Mouse (Mus musculus): Measurements from ENCODE around the gene Rpl22. TPM values are rescaled to one million over a fixed set of nuclear protein-coding genes. Genes with fewer than 3 reads are reported as not detected.

Gene Rpl22
- polyA plus RNA-seq, 1 experiment from 2014 or later, result 330 TPM

GRCm38 (mm10) chr4:152304685-152305084 is 20.9 kb upstream of the Rpl22 start:
- H3K27ac ChIP-seq (ENCODE audit: low read depth, low read length), result no peak overlapping the region
- H3K36me3 ChIP-seq (ENCODE audit: control insufficient read depth, insufficient read depth, low read length), result 0 out of 2 replicates have a peak, but pooled peaks cover 2% of the 10 kb centered on the region
- H3K27me3 ChIP-seq (ENCODE audit: control insufficient read depth, insufficient read depth, low read length), result no peaks in the 10 kb centered on the region
- DNase-seq (ENCODE audit: low spot score), result no peak
- H3K4me2 ChIP-seq (replicated peaks; ENCODE audit: low read depth, low read length), result no peak overlapping the region
- no peaks in the 10 kb centered on the region for H3K4me1 ChIP-seq (replicated peaks; ENCODE audit: control insufficient read depth, insufficient read depth, low read length)
- H3K4me3 ChIP-seq (ENCODE audit: low read depth, low read length), result no peak overlapping the region
- no peak overlapping the region for H3K9ac ChIP-seq (ENCODE audit: low read depth, low read length)
- WGBS, result 90% methylated on average over 6 of the region's 6 CpGs
- ATAC-seq (ENCODE audit: low FRiP score), result no peak
- H3K9me3 ChIP-seq (ENCODE audit: control insufficient read depth, low read length), result no peaks in the 10 kb centered on the region

GRCm38 (mm10) chr4:152305991-152306390 is 19.6 kb upstream of the Rpl22 start:
- Histone ChIP-seq H3K36me3 (ENCODE audit: control insufficient read depth, insufficient read depth, low read length) (0 out of 2 replicates have a peak, but pooled peaks cover 2% of the 10 kb centered on the region), H3K4me3 (ENCODE audit: low read depth, low read length) (no peak overlapping the region), H3K4me1 (replicated peaks; ENCODE audit: control insufficient read depth, insufficient read depth, low read length) (no peaks in the 10 kb centered on the region), H3K27me3 (ENCODE audit: control insufficient read depth, insufficient read depth, low read length) (peaks cover 8% of the 10 kb centered on the region), H3K4me2 (replicated peaks; ENCODE audit: low read depth, low read length) (no peak overlapping the region), H3K9ac (ENCODE audit: low read depth, low read length) (no peak overlapping the region), H3K9me3 (ENCODE audit: control insufficient read depth, low read length) (no peaks in the 10 kb centered on the region), H3K27ac (ENCODE audit: low read depth, low read length) (no peak overlapping the region)
- DNase-seq (ENCODE audit: low spot score), result no peak
- ATAC-seq (ENCODE audit: low FRiP score), result no peak
- WGBS, result 84% methylated on average over 6 of the region's 6 CpGs

GRCm38 (mm10) chr4:152307542-152307941 is 18.0 kb upstream of the Rpl22 start:
- no peak overlapping the region for H3K4me2 ChIP-seq (replicated peaks; ENCODE audit: low read depth, low read length)
- H3K9me3 ChIP-seq (ENCODE audit: control insufficient read depth, low read length), result no peaks in the 10 kb centered on the region
- no peak overlapping the region for H3K9ac ChIP-seq (ENCODE audit: low read depth, low read length)
- H3K27ac ChIP-seq (ENCODE audit: low read depth, low read length), result no peak overlapping the region
- H3K4me3 ChIP-seq (ENCODE audit: low read depth, low read length), result no peak overlapping the region
- no peaks in the 10 kb centered on the region for H3K4me1 ChIP-seq (replicated peaks; ENCODE audit: control insufficient read depth, insufficient read depth, low read length)
- DNase-seq (ENCODE audit: low spot score) (no peak), ATAC-seq (ENCODE audit: low FRiP score) (no peak)
- peaks cover 24% of the 10 kb centered on the region for H3K27me3 ChIP-seq (ENCODE audit: control insufficient read depth, insufficient read depth, low read length)
- WGBS, result 82% methylated on average over 9 of the region's 9 CpGs
- H3K36me3 ChIP-seq (ENCODE audit: control insufficient read depth, insufficient read depth, low read length), result 0 out of 2 replicates have a peak, but pooled peaks cover 2% of the 10 kb centered on the region

GRCm38 (mm10) chr4:152312186-152312585 is 13.4 kb upstream of the Rpl22 start:
- no peak overlapping the region for H3K4me3 ChIP-seq (ENCODE audit: low read depth, low read length)
- peaks cover 7% of the 10 kb centered on the region; the same call in 1 of the 2 replicates for H3K4me1 ChIP-seq (replicated peaks; ENCODE audit: control insufficient read depth, insufficient read depth, low read length)
- H3K9ac ChIP-seq (ENCODE audit: low read depth, low read length), result no peak overlapping the region
- WGBS, result 2% methylated on average over 14 of the region's 14 CpGs
- no peak for ATAC-seq (ENCODE audit: low FRiP score)
- H3K36me3 ChIP-seq (ENCODE audit: control insufficient read depth, insufficient read depth, low read length), result no peaks in the 10 kb centered on the region
- H3K9me3 ChIP-seq (ENCODE audit: control insufficient read depth, low read length), result no peaks in the 10 kb centered on the region
- no peak overlapping the region for H3K4me2 ChIP-seq (replicated peaks; ENCODE audit: low read depth, low read length)
- DNase-seq (ENCODE audit: low spot score), result peak; percentile 21
- no peak overlapping the region for H3K27ac ChIP-seq (ENCODE audit: low read depth, low read length)
- H3K27me3 ChIP-seq (ENCODE audit: control insufficient read depth, insufficient read depth, low read length), result peaks cover 70% of the 10 kb centered on the region

- Histone ChIP-seq H3K4me3 (ENCODE audit: low read depth, low read length) (peak overlapping the region; percentile 16; the same call in 1 of the 2 replicates), H3K27me3 (ENCODE audit: control insufficient read depth, insufficient read depth, low read length) (peaks cover 79% of the 10 kb centered on the region), H3K9ac (ENCODE audit: low read depth, low read length) (no peak overlapping the region), H3K4me1 (replicated peaks; ENCODE audit: control insufficient read depth, insufficient read depth, low read length) (peaks cover 7% of the 10 kb centered on the region; the same call in 1 of the 2 replicates), H3K36me3 (ENCODE audit: control insufficient read depth, insufficient read depth, low read length) (no peaks in the 10 kb centered on the region), H3K9me3 (ENCODE audit: control insufficient read depth, low read length) (no peaks in the 10 kb centered on the region), H3K4me2 (replicated peaks; ENCODE audit: low read depth, low read length) (peak overlapping the region; percentile 41), H3K27ac (ENCODE audit: low read depth, low read length) (no peak overlapping the region)
- ATAC-seq (ENCODE audit: low FRiP score) (peak; percentile 63; the same call in 1 of the 2 replicates), DNase-seq (ENCODE audit: low spot score) (peak; percentile 64)
- WGBS, result under 1% methylated on average over 29 of the region's 29 CpGs
Observed at GRCm38 (mm10) chr4:152313211-152313632, 12.3 kb upstream of the Rpl22 start.

- Histone ChIP-seq H3K27me3 (ENCODE audit: control insufficient read depth, insufficient read depth, low read length) (peaks cover 84% of the 10 kb centered on the region), H3K4me2 (replicated peaks; ENCODE audit: low read depth, low read length) (no peak overlapping the region), H3K9ac (ENCODE audit: low read depth, low read length) (no peak overlapping the region), H3K36me3 (ENCODE audit: control insufficient read depth, insufficient read depth, low read length) (no peaks in the 10 kb centered on the region), H3K4me3 (ENCODE audit: low read depth, low read length) (no peak overlapping the region), H3K27ac (ENCODE audit: low read depth, low read length) (no peak overlapping the region), H3K9me3 (ENCODE audit: control insufficient read depth, low read length) (no peaks in the 10 kb centered on the region), H3K4me1 (replicated peaks; ENCODE audit: control insufficient read depth, insufficient read depth, low read length) (peaks cover 9% of the 10 kb centered on the region)
- DNase-seq (ENCODE audit: low spot score), result peak; percentile 58
- 0 out of 2 replicates have a peak, but pooled peaks have one; percentile 20 for ATAC-seq (ENCODE audit: low FRiP score)
Observed at GRCm38 (mm10) chr4:152313934-152314333, 11.6 kb upstream of the Rpl22 start.

- Histone ChIP-seq H3K36me3 (ENCODE audit: control insufficient read depth, insufficient read depth, low read length) (no peaks in the 10 kb centered on the region), H3K9ac (ENCODE audit: low read depth, low read length) (no peak overlapping the region), H3K27ac (ENCODE audit: low read depth, low read length) (no peak overlapping the region), H3K4me1 (replicated peaks; ENCODE audit: control insufficient read depth, insufficient read depth, low read length) (peaks cover 9% of the 10 kb centered on the region), H3K4me3 (ENCODE audit: low read depth, low read length) (peak overlapping the region; percentile 15), H3K9me3 (ENCODE audit: control insufficient read depth, low read length) (no peaks in the 10 kb centered on the region), H3K27me3 (ENCODE audit: control insufficient read depth, insufficient read depth, low read length) (peaks cover 81% of the 10 kb centered on the region), H3K4me2 (replicated peaks; ENCODE audit: low read depth, low read length) (peak overlapping the region; percentile 19)
- ATAC-seq (ENCODE audit: low FRiP score) (no peak), DNase-seq (ENCODE audit: low spot score) (peak; percentile 44)
- 1% methylated on average over 43 of the region's 43 CpGs for whole genome bisulfite sequencing
Observed at GRCm38 (mm10) chr4:152315498-152316213, 9.9 kb upstream of the Rpl22 start.

GRCm38 (mm10) chr4:152317631-152318033 is 7.9 kb upstream of the Rpl22 start:
- no peak for ATAC-seq (ENCODE audit: low FRiP score)
- H3K4me1 ChIP-seq (replicated peaks; ENCODE audit: control insufficient read depth, insufficient read depth, low read length), result peaks cover 9% of the 10 kb centered on the region
- 87% methylated on average over 6 of the region's 6 CpGs for WGBS

More at GRCm38 (mm10) chr4:152317631-152318033, 7.9 kb upstream of the Rpl22 start:
- Histone ChIP-seq H3K36me3 (ENCODE audit: control insufficient read depth, insufficient read depth, low read length) (no peaks in the 10 kb centered on the region), H3K4me3 (ENCODE audit: low read depth, low read length) (no peak overlapping the region), H3K9ac (ENCODE audit: low read depth, low read length) (no peak overlapping the region), H3K9me3 (ENCODE audit: control insufficient read depth, low read length) (no peaks in the 10 kb centered on the region), H3K4me2 (replicated peaks; ENCODE audit: low read depth, low read length) (no peak overlapping the region), H3K27ac (ENCODE audit: low read depth, low read length) (no peak overlapping the region), H3K27me3 (ENCODE audit: control insufficient read depth, insufficient read depth, low read length) (peaks cover 61% of the 10 kb centered on the region)
- no peak for DNase-seq (ENCODE audit: low spot score)

All from hindbrain, embryonic 11.5 days (tissue).